Mouse (Mus musculus) CD4-positive helper T cell, adult 2 months (primary cell): ENCODE data around the gene Ifitm2.

Source experiments
- DNase-seq: peaks from one replicate; pipeline ENCODE4 v3.0.0-alpha.2; 2012; ENCODE audit warnings: low read depth, missing footprints, low spot score

Gene Ifitm2

GRCm38 (mm10) chr7:140905642-140906081, 50.1 kb downstream of the Ifitm2 start:
- no peak for DNase-seq
